Mouse (Mus musculus) adrenal gland, postnatal 36 days (tissue): ENCODE measurements around the gene Synpo2l. TPM values are rescaled to one million over a fixed set of nuclear protein-coding genes. Genes with fewer than 3 reads are reported as not detected.
"Not testable (repeated sequence)": the region's sequence is repeated elsewhere in the genome, so short reads cannot be mapped to it uniquely, and the experiment has no call there.

ENCODE experiments used
- DNase-seq, 2 experiments: peaks; one replicate each; pipeline ENCODE4 v3.0.0; 2021; ENCODE audit warnings: mixed read lengths in 1 of 2
- total RNA-seq, 2 experiments: library from RNA; stranded (reverse); gene quantifications; 2 replicates each; pipeline ENCODE4 v1.2.3; 2021

Gene Synpo2l
- total RNA-seq, 2 experiments from 2014 or later = 0.30 TPM

DNA sequence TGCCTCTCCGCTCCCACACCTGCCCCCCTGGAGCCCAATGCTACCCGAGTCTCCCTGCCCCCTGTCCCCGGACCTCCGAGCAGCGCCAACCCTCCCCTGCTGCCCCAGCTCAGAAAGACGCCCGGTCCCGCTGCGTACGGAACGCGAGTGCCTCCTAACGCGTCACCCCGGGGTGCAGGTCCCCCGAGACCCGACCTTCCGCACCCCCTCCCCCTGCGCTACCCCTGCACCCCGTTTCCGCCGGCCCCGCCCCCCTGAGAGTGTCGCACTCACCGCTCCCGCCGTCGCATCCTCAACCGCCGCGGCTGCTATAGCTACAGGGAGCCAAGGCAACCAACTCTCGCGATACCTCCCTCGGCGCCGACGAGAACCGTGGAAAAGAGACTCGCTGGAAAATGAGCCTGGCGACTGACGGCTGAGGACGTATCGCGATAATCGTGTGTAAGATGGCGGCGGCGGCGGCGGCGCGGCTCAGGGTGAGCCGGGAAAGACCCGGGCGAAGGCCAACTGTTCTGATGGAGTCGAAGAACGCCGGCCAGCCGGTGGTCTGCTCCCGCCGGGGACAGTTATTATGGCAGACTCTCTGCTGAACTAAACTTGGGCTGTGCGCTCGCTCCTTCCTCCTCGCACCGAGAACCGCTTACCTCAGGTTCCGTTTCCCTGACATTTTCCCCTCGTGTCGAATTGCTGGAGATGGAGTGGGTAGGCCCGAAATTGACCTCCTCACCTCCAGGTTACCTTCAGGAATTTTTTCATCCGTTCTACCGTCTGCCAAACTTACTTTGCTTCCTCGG lies 27.3 kb downstream of the Synpo2l start, which contains the start of gene Usp54:
Gene Usp54 (minus strand): TSS at position 420 of the 794 bp plus-strand sequence.
- peak; percentile 97 to 98 for DNase-seq

GRCm38 (mm10) chr14:20639918-20640619 lies 28.1 kb downstream of the Synpo2l start:
- peak in 1 of 2 experiments; percentile 27 for DNase-seq

- no peak for DNase-seq
These were observed 29.5 kb downstream of the Synpo2l start for GRCm38 (mm10) chr14:20638702-20639101.

DNA sequence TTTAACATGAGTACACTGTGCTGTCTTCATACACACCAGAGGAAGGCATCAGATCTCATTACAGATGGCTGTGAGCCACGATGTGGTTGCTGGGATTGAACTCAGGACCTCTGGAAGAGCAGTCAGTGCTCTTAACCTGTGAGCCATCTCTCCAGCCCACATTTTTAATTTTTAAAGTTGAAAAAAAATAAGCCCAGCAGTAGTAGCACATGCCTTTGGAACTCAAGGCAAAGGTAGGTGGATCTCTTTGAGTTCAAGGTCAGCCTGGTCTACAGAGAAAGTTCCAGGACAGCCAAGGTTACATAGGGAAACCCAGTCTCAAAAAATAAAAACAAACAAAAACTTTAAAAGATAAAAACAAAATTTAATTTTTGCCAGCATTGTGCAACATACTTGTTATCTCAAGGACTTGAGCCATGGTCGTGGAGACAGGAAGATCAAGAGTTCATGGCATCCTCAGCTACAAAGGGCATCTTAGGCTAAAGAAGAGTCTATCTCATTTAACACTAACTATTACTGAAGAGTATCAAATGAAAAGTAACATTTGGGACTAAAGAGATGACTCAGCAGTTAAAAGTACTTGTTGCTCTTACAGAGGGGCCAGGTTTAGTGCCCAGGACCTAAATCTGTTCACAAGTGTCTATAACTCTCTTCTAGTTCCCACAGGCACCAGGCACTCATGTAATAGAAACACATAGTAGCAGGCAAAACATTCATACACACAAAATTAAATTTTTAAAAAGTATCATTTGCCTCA lies 30.2 kb downstream of the Synpo2l start:
- no peak for DNase-seq

DNA sequence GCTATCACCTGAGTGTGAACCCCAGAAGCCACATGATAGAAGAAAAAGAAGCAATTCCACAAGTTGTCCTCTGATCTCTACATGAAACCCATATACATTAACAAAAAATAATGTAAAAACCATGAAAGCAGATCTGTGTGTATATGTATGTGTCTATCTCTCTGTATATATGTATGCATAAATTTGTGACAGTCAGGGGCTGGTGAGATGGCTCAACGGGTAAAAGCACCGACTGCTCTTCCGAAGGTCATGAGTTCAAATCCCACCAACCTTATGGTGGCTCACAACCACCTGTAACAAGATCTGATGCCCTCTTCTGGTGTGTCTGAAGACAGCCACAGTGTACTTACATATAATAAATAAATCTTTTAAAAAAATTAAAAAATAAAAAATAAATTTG lies 31.2 kb downstream of the Synpo2l start:
- not testable (repeated sequence) for DNase-seq

DNA sequence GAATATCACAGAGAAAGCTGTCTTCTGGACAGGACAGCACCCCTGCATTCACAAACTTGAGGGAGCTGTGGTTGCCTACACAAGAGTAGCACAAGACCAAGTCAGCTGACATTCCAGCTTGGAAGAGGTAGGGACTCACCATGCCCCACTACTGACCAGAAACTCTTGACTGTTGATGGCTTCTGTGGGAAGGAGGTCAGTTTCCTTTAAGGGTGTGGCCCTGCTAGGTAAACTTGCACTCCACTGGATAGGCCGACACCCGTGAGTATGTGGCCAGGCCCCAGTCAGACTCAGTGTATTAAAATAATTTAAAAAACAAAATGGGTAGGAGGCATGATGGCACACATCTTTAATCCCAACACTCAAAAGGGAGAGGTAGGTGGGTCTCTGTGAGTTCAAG lies 32.6 kb downstream of the Synpo2l start:
- DNase-seq = no peak

DNA sequence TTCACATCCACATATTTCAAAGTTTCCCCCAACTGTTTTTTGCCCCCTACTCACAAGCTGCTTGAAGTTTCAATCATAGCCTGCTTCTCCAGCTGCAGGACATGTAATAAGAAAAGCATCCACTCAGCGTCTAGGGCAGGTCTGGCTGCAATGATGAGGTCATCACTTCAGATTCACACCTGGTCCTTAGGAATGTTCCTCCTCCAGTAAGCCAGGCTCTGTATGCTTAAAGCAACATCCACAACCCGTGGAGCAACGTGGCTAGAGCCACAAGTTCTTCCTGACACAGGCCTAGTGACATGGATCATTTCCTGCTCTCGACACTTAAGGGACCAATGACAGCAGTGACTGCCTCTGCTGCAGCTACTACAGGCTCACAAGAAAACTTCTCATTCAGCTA lies 36.9 kb downstream of the Synpo2l start:
- no peak for DNase-seq

GRCm38 (mm10) chr14:20626971-20627370 lies 41.2 kb downstream of the Synpo2l start:
- no peak for DNase-seq

DNA sequence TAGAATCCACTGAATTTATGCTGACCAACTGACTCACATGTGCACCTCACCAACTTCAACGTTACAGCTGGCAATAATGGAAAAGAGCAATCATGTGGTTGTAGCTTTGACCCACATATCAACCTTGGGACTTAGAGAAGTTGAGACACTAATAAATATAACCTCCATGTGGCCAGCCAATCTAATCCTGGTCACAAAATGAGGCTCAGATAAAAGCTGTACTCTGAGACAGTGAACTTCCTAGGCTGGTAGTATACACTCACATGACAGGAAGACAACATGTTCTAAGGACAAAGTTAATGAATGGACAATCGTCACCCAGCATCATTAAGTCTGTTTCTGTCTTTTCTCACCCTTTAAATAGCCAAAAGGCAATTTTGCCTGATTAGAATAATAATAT lies 41.7 kb downstream of the Synpo2l start:
- DNase-seq = no peak

- no peak for DNase-seq
These were observed 45.2 kb downstream of the Synpo2l start for GRCm38 (mm10) chr14:20622907-20623306.

DNA sequence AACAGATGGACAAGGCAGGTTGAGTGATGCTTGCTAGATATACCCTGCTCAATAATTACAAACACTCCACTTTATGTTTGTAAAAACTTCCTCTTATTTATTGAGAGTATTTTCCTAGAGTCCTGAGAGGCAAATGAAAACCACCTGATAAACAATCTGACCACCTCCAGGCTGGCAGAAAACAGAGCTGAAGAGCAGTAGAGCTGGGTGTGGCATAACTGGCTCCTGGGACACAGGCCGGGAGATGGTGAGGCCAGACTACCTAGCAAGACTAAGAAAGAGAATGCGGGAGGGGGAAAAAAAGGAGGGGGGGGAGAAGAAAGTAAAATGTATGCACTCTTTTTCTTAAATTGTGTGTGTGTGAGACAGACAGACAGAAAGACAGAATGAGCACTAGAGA lies 45.7 kb downstream of the Synpo2l start:
- DNase-seq = no peak

DNA sequence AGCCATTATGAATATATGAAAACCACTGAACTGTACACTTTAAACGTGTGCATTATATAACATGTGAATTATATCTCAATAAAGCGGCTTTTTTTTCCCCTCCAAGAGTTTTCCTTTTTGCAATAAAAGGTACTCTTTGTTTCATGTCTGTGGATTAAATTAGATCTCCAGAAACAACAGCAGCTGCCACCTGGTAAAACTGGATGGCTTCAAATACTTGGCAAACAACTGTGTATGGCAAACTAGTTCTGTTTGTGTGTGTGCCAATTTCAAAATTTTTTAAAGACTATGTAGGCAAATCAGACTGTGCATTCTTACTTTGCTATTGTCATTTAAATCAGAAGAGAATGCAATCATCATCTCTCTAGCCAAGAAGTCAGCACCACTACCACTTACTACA lies 46.3 kb downstream of the Synpo2l start:
- no peak for DNase-seq

GRCm38 (mm10) chr14:20619131-20619530 lies 49.0 kb downstream of the Synpo2l start:
- DNase-seq = no peak

DNA sequence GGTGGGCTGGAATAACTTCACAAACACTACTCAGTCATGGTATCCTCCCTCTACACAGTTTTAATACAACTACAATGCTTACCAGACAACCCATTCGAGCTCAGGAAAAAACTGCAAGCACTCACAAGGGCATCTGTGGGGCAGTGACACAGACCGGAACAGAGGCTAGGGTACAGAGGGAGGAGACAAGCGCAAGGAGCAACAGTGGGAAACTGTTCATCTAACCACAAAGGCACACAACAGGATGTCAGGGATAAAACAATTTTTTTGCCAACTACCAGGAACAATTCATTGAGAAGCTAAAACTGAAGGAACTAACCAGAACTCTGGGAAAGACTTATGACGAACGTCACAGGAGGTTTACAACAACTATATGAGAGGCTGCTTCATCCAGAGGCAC lies 49.9 kb downstream of the Synpo2l start:
- DNase-seq = peak; percentile 9 to 27

DNA sequence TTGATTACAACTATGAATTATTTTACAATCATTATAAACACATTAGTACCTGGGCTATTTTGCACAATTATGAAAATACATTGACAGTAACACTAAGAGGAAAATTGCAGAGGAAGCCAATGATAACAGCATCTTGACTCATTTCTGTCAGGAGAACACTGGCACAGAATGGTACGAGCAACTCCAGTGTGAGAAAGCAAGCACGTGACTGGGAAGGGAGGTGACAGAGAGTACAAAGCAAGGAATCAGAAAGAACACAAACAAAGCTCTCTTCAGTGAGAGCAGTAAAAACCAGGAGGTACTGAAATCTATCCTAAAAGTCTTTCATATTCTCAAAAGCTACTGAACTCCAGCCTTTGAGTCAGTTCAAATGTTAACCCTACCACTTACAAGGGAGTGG lies 51.7 kb downstream of the Synpo2l start:
- peak; percentile 40 to 51 for DNase-seq

- DNase-seq = no peak
These were observed 53.1 kb downstream of the Synpo2l start for GRCm38 (mm10) chr14:20615075-20615474.

GRCm38 (mm10) chr14:20612820-20613219 lies 55.3 kb downstream of the Synpo2l start:
- DNase-seq = no peak

GRCm38 (mm10) chr14:20610146-20610545 lies 58.0 kb downstream of the Synpo2l start:
- peak; percentile 59 for DNase-seq

DNA sequence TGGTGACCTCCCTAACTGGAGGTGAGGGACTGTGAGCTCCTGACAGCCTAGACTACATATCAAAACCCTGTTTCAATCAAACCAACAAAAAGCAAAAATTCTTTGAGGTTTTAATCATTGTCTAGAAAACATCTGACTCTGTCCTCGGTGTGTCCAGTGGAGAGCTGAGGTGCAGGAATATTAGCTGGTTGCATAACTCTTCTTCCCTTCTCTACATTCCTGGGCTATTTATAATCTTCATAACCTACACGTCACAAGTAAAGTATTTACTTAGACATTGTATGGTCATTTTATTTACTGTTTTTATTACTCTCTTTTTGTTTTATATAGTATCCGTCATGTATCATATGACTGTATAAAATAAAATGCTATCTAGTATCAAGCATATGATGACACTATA lies 58.6 kb downstream of the Synpo2l start:
- no peak for DNase-seq
